Mouse (Mus musculus): ENCODE data around the gene Trmt10a.
A peak's percentile ranks its signal among the peaks of the same experiment; 100 is the strongest.

The Trmt10a gene

GRCm38 (mm10) chr3:138197973-138198721 lies 54.9 kb downstream of the Trmt10a start:
- peak; percentile 69 to 85 for DNase-seq

DNA sequence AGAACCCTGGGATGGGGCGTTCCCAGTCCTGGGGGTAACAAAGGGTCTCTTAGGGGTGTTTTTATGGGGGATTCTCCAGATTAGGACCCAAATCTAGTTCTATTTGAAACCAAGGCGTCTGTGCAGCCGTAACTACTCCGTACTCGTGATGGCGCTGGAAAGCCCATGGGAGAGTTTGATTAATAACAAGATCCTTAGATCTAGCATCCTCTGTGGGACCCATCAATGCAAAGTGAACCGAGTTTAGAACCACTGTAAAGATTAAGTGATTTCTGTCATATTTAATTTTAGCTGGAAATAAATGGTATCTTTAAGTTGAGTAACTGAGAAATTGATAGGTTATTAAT lies 55.4 kb downstream of the Trmt10a start:
- no peak for DNase-seq

GRCm38 (mm10) chr3:138208821-138209220 lies 65.6 kb downstream of the Trmt10a start:
- no peak for DNase-seq
